Mouse (Mus musculus) CH12.LX (cell line): ENCODE data around the gene Dcps.

Experiments used
- BHLHE40 ChIP-seq: IDR thresholded peaks from 2 replicates; pipeline ENCODE4 v1.6.1; 2011; ENCODE audit warnings: mild to moderate bottlenecking, low read depth, low read length, improper control_type of control experiment
- CTCF ChIP-seq, 2 experiments: IDR thresholded peaks in 1 of 2; conservative IDR thresholded peaks in 1 of 2; 2 replicates each; pipeline ENCODE4 v1.5.1; 2011 to 2012; ENCODE audit warnings: low read depth in 2 of 2, low read length in 2 of 2, improper control_type of control experiment in 1 of 2, inconsistent platforms in 1 of 2, mild to moderate bottlenecking in 1 of 2, moderate library complexity in 1 of 2
- EP300 ChIP-seq: IDR thresholded peaks from 2 replicates; pipeline ENCODE4 v1.6.1; 2011; ENCODE audit warnings: low read length, improper control_type of control experiment
- ETS1 ChIP-seq: conservative IDR thresholded peaks from 2 replicates; pipeline ENCODE4 v1.6.1; 2012; ENCODE audit warnings: low read depth, mild to moderate bottlenecking, inconsistent platforms, low read length, improper control_type of control experiment, moderate library complexity
- HCFC1 ChIP-seq: IDR thresholded peaks from 2 replicates; pipeline ENCODE4 v1.6.1; 2012; ENCODE audit warnings: low read depth, mild to moderate bottlenecking, inconsistent platforms, low read length, improper control_type of control experiment
- IRF4 ChIP-seq: IDR thresholded peaks from 2 replicates; pipeline ENCODE4 v1.6.1; 2014; ENCODE audit warnings: low read depth, mild to moderate bottlenecking, inconsistent platforms, low read length, improper control_type of control experiment
- JUN ChIP-seq: IDR thresholded peaks from 2 replicates; pipeline ENCODE4 v1.6.1; 2011; ENCODE audit warnings: low read depth, mild to moderate bottlenecking, low read length, improper control_type of control experiment, moderate library complexity; ENCODE audit not compliant: insufficient read depth
- MAFK ChIP-seq: IDR thresholded peaks from 2 replicates; pipeline ENCODE4 v1.6.1; 2011; ENCODE audit warnings: low read length, improper control_type of control experiment; ENCODE audit not compliant: insufficient replicate concordance
- MAX ChIP-seq: IDR thresholded peaks from 2 replicates; pipeline ENCODE4 v1.6.1; 2011; ENCODE audit warnings: low read length, improper control_type of control experiment
- POLR2A ChIP-seq: IDR thresholded peaks from 2 replicates; pipeline ENCODE4 v1.6.1; 2011; ENCODE audit warnings: low read depth, mild to moderate bottlenecking, improper control_type of control experiment, low read length
- UBTF ChIP-seq: IDR thresholded peaks from 2 replicates; pipeline ENCODE4 v1.6.1; 2012; ENCODE audit warnings: low read depth, mild to moderate bottlenecking, inconsistent platforms, low read length, improper control_type of control experiment, moderate library complexity
- ZNF384 ChIP-seq: IDR thresholded peaks from 2 replicates; pipeline ENCODE4 v1.6.1; 2012; ENCODE audit warnings: low read depth, low read length, improper control_type of control experiment, inconsistent platforms

DNA sequence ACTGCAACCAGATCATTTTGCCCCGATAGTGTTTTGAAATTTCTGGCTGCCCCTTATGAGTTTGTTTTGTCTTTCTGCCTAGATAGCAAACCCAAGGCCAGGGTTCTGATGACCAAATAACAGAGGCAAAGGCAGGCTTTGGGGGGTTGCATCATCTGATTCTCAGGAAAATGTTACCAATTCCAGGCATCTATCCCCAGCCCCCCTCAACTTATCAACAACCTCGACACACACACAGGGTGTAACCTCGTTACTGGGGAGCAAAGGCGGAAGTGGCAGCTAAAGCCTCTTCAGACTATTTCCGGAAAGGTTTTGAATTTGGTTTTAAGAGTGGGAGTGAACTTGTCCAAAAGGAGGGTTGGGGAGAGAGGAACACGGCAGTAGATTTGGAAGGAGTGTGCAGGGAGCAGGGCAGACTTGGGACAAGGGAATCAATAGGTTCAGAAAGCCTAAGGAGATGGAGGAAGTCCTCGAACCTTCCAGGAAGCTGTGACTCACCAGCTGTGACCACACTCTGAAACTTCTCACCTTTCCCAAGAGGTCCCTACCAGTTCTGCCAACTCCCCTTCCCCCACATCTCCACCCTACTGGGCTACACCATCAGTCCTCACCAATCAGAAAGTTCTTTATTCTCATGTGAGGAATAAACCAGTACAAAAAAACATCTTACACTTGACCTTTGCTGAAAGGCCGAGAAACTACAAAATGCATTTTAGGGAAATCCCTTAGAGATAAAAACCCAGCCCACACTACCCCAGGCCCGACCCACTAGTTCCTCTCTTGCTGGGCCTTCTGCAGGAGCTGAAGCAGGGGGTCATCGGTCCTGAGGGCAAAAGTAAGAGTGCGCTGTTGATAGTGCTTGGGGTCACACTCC is 51.8 kb downstream of the Dcps start:
- no peak for TF ChIP-seq IRF4
- TF ChIP-seq MAFK, result no peak
- TF ChIP-seq JUN, result no peak
- no peak for TF ChIP-seq UBTF
- no peak for TF ChIP-seq CTCF (conservative IDR thresholded peaks at IDR 0.05 in 1 of 2, IDR thresholded peaks at IDR 0.05 in 1 of 2; ENCODE audit: low read depth in 2 of 2, low read length in 2 of 2)
- no peak for TF ChIP-seq EP300
- no peak for TF ChIP-seq MAX
- TF ChIP-seq HCFC1, result no peak
- no peak for TF ChIP-seq ZNF384
- no peak for TF ChIP-seq ETS1
- no peak for TF ChIP-seq BHLHE40
- no peak for TF ChIP-seq POLR2A
